Mouse (Mus musculus): Measurements from ENCODE around the gene Gm30083.

Gene Gm30083

GRCm38 (mm10) chr14:34015063-34015462 is at the start of gene Gm30083:
Gene Gm30083, minus strand, starts transcription at chr14:34015182.
- DNase-seq (ENCODE audit: low read depth, low spot score), result no peak

GRCm38 (mm10) chr14:34052516-34052915 is 37.5 kb upstream of the Gm30083 start, which contains the start of gene Antxrl:
Gene Antxrl, plus strand, starts transcription at chr14:34052707.
- no peak for DNase-seq (ENCODE audit: low read depth, low spot score)

GRCm38 (mm10) chr14:34050101-34050779 is 35.3 kb upstream of the Gm30083 start:
- no peak for DNase-seq (ENCODE audit: low read depth, low spot score)

GRCm38 (mm10) chr14:34043341-34043740 is 28.4 kb upstream of the Gm30083 start:
- DNase-seq (ENCODE audit: low read depth, low spot score), result no peak

- DNase-seq (ENCODE audit: low read depth, low spot score), result no peak
Measured at GRCm38 (mm10) chr14:34041241-34041640, 26.3 kb upstream of the Gm30083 start.

- no peak for DNase-seq (ENCODE audit: low read depth, low spot score)
Measured at GRCm38 (mm10) chr14:34033841-34034610, 19.0 kb upstream of the Gm30083 start.

- DNase-seq (ENCODE audit: low read depth, low spot score), result no peak
Measured at GRCm38 (mm10) chr14:34026710-34027109, 11.7 kb upstream of the Gm30083 start.

GRCm38 (mm10) chr14:34016938-34017337 is 2.0 kb upstream of the Gm30083 start:
- no peak for DNase-seq (ENCODE audit: low read depth, low spot score)

- no peak for DNase-seq (ENCODE audit: low read depth, low spot score)
Measured at GRCm38 (mm10) chr14:34016381-34016780, 1.4 kb upstream of the Gm30083 start, which contains the start of gene Gm5460. Gene Gm5460, plus strand, starts transcription at chr14:34016758.

GRCm38 (mm10) chr14:34002358-34002757 is 12.6 kb downstream of the Gm30083 start:
- no peak for DNase-seq (ENCODE audit: low read depth, low spot score)

- no peak for DNase-seq (ENCODE audit: low read depth, low spot score)
Measured at GRCm38 (mm10) chr14:34001445-34001844, 13.5 kb downstream of the Gm30083 start.

- no peak for DNase-seq (ENCODE audit: low read depth, low spot score)
Measured at GRCm38 (mm10) chr14:34000076-34000475, 14.9 kb downstream of the Gm30083 start.

GRCm38 (mm10) chr14:33997427-33997826 is 17.6 kb downstream of the Gm30083 start:
- no peak for DNase-seq (ENCODE audit: low read depth, low spot score)

- DNase-seq (ENCODE audit: low read depth, low spot score), result no peak
Measured at GRCm38 (mm10) chr14:33993521-33994289, 21.3 kb downstream of the Gm30083 start.

GRCm38 (mm10) chr14:33993051-33993450 is 21.9 kb downstream of the Gm30083 start:
- no peak for DNase-seq (ENCODE audit: low read depth, low spot score)

- DNase-seq (ENCODE audit: low read depth, low spot score), result no peak
Measured at GRCm38 (mm10) chr14:33991971-33992370, 23.0 kb downstream of the Gm30083 start.

- no peak for DNase-seq (ENCODE audit: low read depth, low spot score)
Measured at GRCm38 (mm10) chr14:33989201-33989600, 25.8 kb downstream of the Gm30083 start.

- DNase-seq (ENCODE audit: low read depth, low spot score), result no peak
Measured at GRCm38 (mm10) chr14:33978604-33979059, 36.4 kb downstream of the Gm30083 start, which contains the start of gene Zfp488. Gene Zfp488, minus strand, starts transcription at chr14:33978764.

GRCm38 (mm10) chr14:33977748-33978147 is 37.2 kb downstream of the Gm30083 start:
- DNase-seq (ENCODE audit: low read depth, low spot score), result no peak

- DNase-seq (ENCODE audit: low read depth, low spot score), result no peak
Measured at GRCm38 (mm10) chr14:33974752-33975151, 40.2 kb downstream of the Gm30083 start.

- no peak for DNase-seq (ENCODE audit: low read depth, low spot score)
Measured at GRCm38 (mm10) chr14:33972679-33973078, 42.3 kb downstream of the Gm30083 start.

GRCm38 (mm10) chr14:33965675-33966074 is 49.3 kb downstream of the Gm30083 start:
- DNase-seq (ENCODE audit: low read depth, low spot score), result no peak

All from c-Kit-negative CD71-positive TER-119-positive erythroid progenitor cells, embryonic 14.5 days (primary cell).